Comparison of ENCODE assay signal across 8 mouse cellular contexts in the genomic region with DNA sequence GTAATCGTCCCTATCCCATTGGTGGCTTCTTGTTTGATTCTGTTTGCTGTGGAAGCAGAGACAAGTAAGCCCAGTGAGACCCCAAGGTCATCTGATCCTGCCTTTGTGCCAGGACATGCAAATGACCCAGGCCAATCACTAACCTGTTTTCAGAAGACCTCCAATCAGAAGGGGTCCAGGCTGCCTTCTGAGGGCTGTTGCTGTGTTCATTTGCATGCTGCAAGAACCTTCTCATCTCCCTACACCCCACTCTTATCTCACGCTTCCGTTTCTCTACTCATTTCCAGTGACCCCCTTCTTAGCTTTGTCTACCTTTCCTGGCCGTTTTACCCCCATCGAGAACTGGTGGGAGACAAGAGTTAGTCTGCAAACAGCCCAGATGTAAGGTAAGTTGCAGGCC. TPM values are rescaled to one million over a fixed set of nuclear protein-coding genes. Genes with fewer than 3 reads are reported as not detected.
DNase-seq lines count a peak whose midpoint lies in the region; ATAC-seq and TF ChIP-seq lines count a peak whose summit lies in the region.

Gene Fam198b (plus strand): TSS at position 229 of the 400 bp plus-strand sequence.

- DNase-seq in forebrain, embryonic 10.5 days (ENCODE audit: extremely low spot score, low spot score): no peak
- DNase-seq in midbrain, postnatal 0 days (ENCODE audit: low spot score): no peak
- DNase-seq in midbrain, embryonic 14.5 days: no peak
- DNase-seq in layer of hippocampus, adult 11-12 months (ENCODE audit: low spot score): no peak
- no peak for DNase-seq in kidney, adult 8-10 months

- H3K9me3 ChIP-seq in forebrain, embryonic 10.5 days: no peaks in the 10 kb centered on the region
- no peaks in the 10 kb centered on the region for H3K9me3 ChIP-seq in forebrain, embryonic 16.5 days (ENCODE audit: control insufficient read depth, low read length)
- no peaks in the 10 kb centered on the region for H3K9me3 ChIP-seq in midbrain, postnatal 0 days (ENCODE audit: low read length)
- H3K9me3 ChIP-seq in midbrain, embryonic 14.5 days (ENCODE audit: control insufficient read depth, low read length): no peaks in the 10 kb centered on the region
- H3K9me3 ChIP-seq in hindbrain, embryonic 15.5 days: no peaks in the 10 kb centered on the region
- H3K9me3 ChIP-seq in stomach, embryonic 15.5 days: no peaks in the 10 kb centered on the region

- no peak for TF ChIP-seq CTCF in midbrain, postnatal 0 days (IDR thresholded peaks at IDR 0.05)

- H3K4me2 ChIP-seq in forebrain, embryonic 16.5 days (ENCODE audit: low read length): no peak within 1 kb of the TSS
- H3K4me2 ChIP-seq in midbrain, postnatal 0 days (ENCODE audit: low read depth, low read length, poor library complexity, severe bottlenecking): peak within 1 kb of the TSS; percentile 22; the same call in 1 of the 2 replicates
- no peak within 1 kb of the TSS for H3K4me2 ChIP-seq in midbrain, embryonic 14.5 days (ENCODE audit: low read length)
- peak within 1 kb of the TSS; percentile 40; the same call in 1 of the 2 replicates for H3K4me2 ChIP-seq in hindbrain, embryonic 15.5 days
- H3K4me2 ChIP-seq in stomach, embryonic 15.5 days: peak within 1 kb of the TSS; percentile 56

- no peaks in the 10 kb centered on the region for H3K36me3 ChIP-seq in forebrain, embryonic 10.5 days (replicated peaks)
- no peaks in the 10 kb centered on the region for H3K36me3 ChIP-seq in forebrain, embryonic 16.5 days (ENCODE audit: control insufficient read depth, insufficient read depth)
- no peaks in the 10 kb centered on the region for H3K36me3 ChIP-seq in midbrain, postnatal 0 days (ENCODE audit: insufficient read depth, low read length)
- no peaks in the 10 kb centered on the region for H3K36me3 ChIP-seq in midbrain, embryonic 14.5 days (ENCODE audit: control insufficient read depth, insufficient read depth, low read length)
- no peaks in the 10 kb centered on the region for H3K36me3 ChIP-seq in hindbrain, embryonic 15.5 days
- H3K36me3 ChIP-seq in stomach, embryonic 15.5 days: no peaks in the 10 kb centered on the region

- no peak for ATAC-seq in forebrain, embryonic 16.5 days
- ATAC-seq in midbrain, postnatal 0 days (ENCODE audit: low FRiP score): no peak
- no peak for ATAC-seq in midbrain, embryonic 14.5 days (ENCODE audit: low FRiP score, low TSS enrichment)
- ATAC-seq in hindbrain, embryonic 15.5 days (ENCODE audit: low FRiP score, low read depth): no peak
- no peak for ATAC-seq in stomach, embryonic 15.5 days (ENCODE audit: insufficient read depth, low FRiP score, low read depth)

- H3K4me3 ChIP-seq in forebrain, embryonic 10.5 days: no peak within 1 kb of the TSS
- no peak within 1 kb of the TSS for H3K4me3 ChIP-seq in forebrain, embryonic 16.5 days (replicated peaks; ENCODE audit: low read length)
- no peak within 1 kb of the TSS for H3K4me3 ChIP-seq in midbrain, postnatal 0 days (ENCODE audit: low read depth, low read length)
- no peak within 1 kb of the TSS for H3K4me3 ChIP-seq in midbrain, embryonic 14.5 days (replicated peaks; ENCODE audit: low read depth, low read length)
- H3K4me3 ChIP-seq in hindbrain, embryonic 15.5 days: 0 out of 2 replicates have a peak within 1 kb of the TSS, but pooled peaks have one; percentile 6
- peak within 1 kb of the TSS; percentile 31 for H3K4me3 ChIP-seq in stomach, embryonic 15.5 days (replicated peaks)

- H3K27ac ChIP-seq in forebrain, embryonic 10.5 days: peak within 1 kb of the TSS; percentile 25; the same call in 1 of the 2 replicates
- no peak within 1 kb of the TSS for H3K27ac ChIP-seq in forebrain, embryonic 16.5 days (ENCODE audit: low read length)
- no peak within 1 kb of the TSS for H3K27ac ChIP-seq in midbrain, postnatal 0 days (ENCODE audit: low read depth, low read length)
- H3K27ac ChIP-seq in midbrain, embryonic 14.5 days (replicated peaks; ENCODE audit: low read depth, low read length): no peak within 1 kb of the TSS
- no peak within 1 kb of the TSS for H3K27ac ChIP-seq in hindbrain, embryonic 15.5 days (replicated peaks)
- peak within 1 kb of the TSS; percentile 59 for H3K27ac ChIP-seq in stomach, embryonic 15.5 days

- H3K4me1 ChIP-seq in forebrain, embryonic 10.5 days: peaks cover 18% of the 10 kb centered on the region; the same call in 1 of the 2 replicates
- H3K4me1 ChIP-seq in forebrain, embryonic 16.5 days (replicated peaks; ENCODE audit: control insufficient read depth, insufficient read depth, low read length): peaks cover 9% of the 10 kb centered on the region
- no peaks in the 10 kb centered on the region; the same call in 1 of the 2 replicates for H3K4me1 ChIP-seq in midbrain, postnatal 0 days (ENCODE audit: insufficient read depth, low read length)
- H3K4me1 ChIP-seq in midbrain, embryonic 14.5 days (ENCODE audit: control insufficient read depth, insufficient read depth, low read length): no peaks in the 10 kb centered on the region; the same call in 1 of the 2 replicates
- H3K4me1 ChIP-seq in hindbrain, embryonic 15.5 days (replicated peaks): peaks cover 12% of the 10 kb centered on the region; the same call in 1 of the 2 replicates
- H3K4me1 ChIP-seq in stomach, embryonic 15.5 days: peaks cover 22% of the 10 kb centered on the region

- H3K27me3 ChIP-seq in forebrain, embryonic 10.5 days (ENCODE audit: poor library complexity, severe bottlenecking): no peaks in the 10 kb centered on the region
- H3K27me3 ChIP-seq in forebrain, embryonic 16.5 days (replicated peaks; ENCODE audit: control insufficient read depth, insufficient read depth, low read length): no peaks in the 10 kb centered on the region
- H3K27me3 ChIP-seq in midbrain, postnatal 0 days (ENCODE audit: insufficient read depth, low read length): no peaks in the 10 kb centered on the region
- no peaks in the 10 kb centered on the region for H3K27me3 ChIP-seq in midbrain, embryonic 14.5 days (ENCODE audit: control insufficient read depth, insufficient read depth, low read length)
- H3K27me3 ChIP-seq in hindbrain, embryonic 15.5 days: no peaks in the 10 kb centered on the region
- no peaks in the 10 kb centered on the region for H3K27me3 ChIP-seq in stomach, embryonic 15.5 days (replicated peaks)

- no peak within 1 kb of the TSS for H3K9ac ChIP-seq in forebrain, embryonic 16.5 days (replicated peaks; ENCODE audit: low read depth, low read length)
- no peak within 1 kb of the TSS for H3K9ac ChIP-seq in midbrain, postnatal 0 days (replicated peaks; ENCODE audit: low read length, poor library complexity, severe bottlenecking)
- no peak within 1 kb of the TSS for H3K9ac ChIP-seq in midbrain, embryonic 14.5 days (replicated peaks; ENCODE audit: low read length)
- H3K9ac ChIP-seq in hindbrain, embryonic 15.5 days: no peak within 1 kb of the TSS
- no peak within 1 kb of the TSS for H3K9ac ChIP-seq in stomach, embryonic 15.5 days

- 70% methylated on average over 5 of the region's 5 CpGs for WGBS in forebrain, embryonic 10.5 days
- 64% methylated on average over 5 of the region's 5 CpGs for whole genome bisulfite sequencing in forebrain, embryonic 16.5 days
- WGBS in midbrain, postnatal 0 days: 63% methylated on average over 5 of the region's 5 CpGs
- WGBS in midbrain, embryonic 14.5 days: 71% methylated on average over 5 of the region's 5 CpGs
- 61% methylated on average over 5 of the region's 5 CpGs for WGBS in hindbrain, embryonic 15.5 days
- WGBS in stomach, embryonic 15.5 days: 24% methylated on average over 5 of the region's 5 CpGs

RNA-seq across cellular contexts. Expression of gene Fam198b, which starts in this region (rescaled TPM):
- 0.91 and 2.1 TPM in 2 replicates for polyA plus RNA-seq in forebrain, embryonic 10.5 days (2016; fragmentation: Nextera tagmentation; extraction: Ambion mirVana)
- polyA plus RNA-seq in forebrain, embryonic 16.5 days (2015; fragmentation: Nextera tagmentation; extraction: Ambion mirVana): 1.4 and 2.1 TPM in 2 replicates
- 0.94 and 1.3 TPM in 2 replicates for total RNA-seq in midbrain, postnatal 0 days (2014; rRNA removed)
- 0.65 and 1.3 TPM in 2 replicates for polyA plus RNA-seq in midbrain, postnatal 0 days (2015; fragmentation: Nextera tagmentation; extraction: Ambion mirVana)
- polyA plus RNA-seq in midbrain, embryonic 14.5 days (2014; fragmentation: Nextera tagmentation; extraction: Ambion mirVana): 0.72 and 0.77 TPM in 2 replicates
- 2.6 and 3.3 TPM in 2 replicates for polyA plus RNA-seq in hindbrain, embryonic 15.5 days (2015; fragmentation: Nextera tagmentation; extraction: Ambion mirVana)
- 13.3 and 17.0 TPM in 2 replicates for polyA plus RNA-seq in stomach, embryonic 15.5 days (2015; fragmentation: Nextera tagmentation; extraction: Ambion mirVana)

Comparison
In these comparisons a context has a peak if more than half of its experiments do, and no peak if none do; other contexts are left out.
1. H3K27ac ChIP-seq: peak in forebrain, embryonic 10.5 days (single experiment) and stomach, embryonic 15.5 days (single experiment); none in forebrain, embryonic 16.5 days (single experiment), midbrain, postnatal 0 days (single experiment), midbrain, embryonic 14.5 days (single experiment) and hindbrain, embryonic 15.5 days (single experiment).
2. H3K4me2 ChIP-seq: peak in midbrain, postnatal 0 days (single experiment), hindbrain, embryonic 15.5 days (single experiment) and stomach, embryonic 15.5 days (single experiment); none in forebrain, embryonic 16.5 days (single experiment) and midbrain, embryonic 14.5 days (single experiment).
3. H3K4me3 ChIP-seq: peak in hindbrain, embryonic 15.5 days (single experiment) and stomach, embryonic 15.5 days (single experiment); none in forebrain, embryonic 10.5 days (single experiment), forebrain, embryonic 16.5 days (single experiment), midbrain, postnatal 0 days (single experiment) and midbrain, embryonic 14.5 days (single experiment).